Mouse (Mus musculus) colon, adult 2 months (tissue): ENCODE measurements around the gene Slc16a7. TPM values are rescaled to one million over a fixed set of nuclear protein-coding genes. Genes with fewer than 3 reads are reported as not detected.

ENCODE experiments used
- polyA plus RNA-seq: library from polyadenylated mRNA; depleted of rRNA; stranded (reverse); fragments of >200 nt; gene quantifications from 2 replicates; pipeline ENCODE4 v1.2.3, GENCODE M21; 2012; rRNA removed

The Slc16a7 gene
- polyA plus RNA-seq, result 2.7 and 4.7 TPM in 2 replicates

DNA sequence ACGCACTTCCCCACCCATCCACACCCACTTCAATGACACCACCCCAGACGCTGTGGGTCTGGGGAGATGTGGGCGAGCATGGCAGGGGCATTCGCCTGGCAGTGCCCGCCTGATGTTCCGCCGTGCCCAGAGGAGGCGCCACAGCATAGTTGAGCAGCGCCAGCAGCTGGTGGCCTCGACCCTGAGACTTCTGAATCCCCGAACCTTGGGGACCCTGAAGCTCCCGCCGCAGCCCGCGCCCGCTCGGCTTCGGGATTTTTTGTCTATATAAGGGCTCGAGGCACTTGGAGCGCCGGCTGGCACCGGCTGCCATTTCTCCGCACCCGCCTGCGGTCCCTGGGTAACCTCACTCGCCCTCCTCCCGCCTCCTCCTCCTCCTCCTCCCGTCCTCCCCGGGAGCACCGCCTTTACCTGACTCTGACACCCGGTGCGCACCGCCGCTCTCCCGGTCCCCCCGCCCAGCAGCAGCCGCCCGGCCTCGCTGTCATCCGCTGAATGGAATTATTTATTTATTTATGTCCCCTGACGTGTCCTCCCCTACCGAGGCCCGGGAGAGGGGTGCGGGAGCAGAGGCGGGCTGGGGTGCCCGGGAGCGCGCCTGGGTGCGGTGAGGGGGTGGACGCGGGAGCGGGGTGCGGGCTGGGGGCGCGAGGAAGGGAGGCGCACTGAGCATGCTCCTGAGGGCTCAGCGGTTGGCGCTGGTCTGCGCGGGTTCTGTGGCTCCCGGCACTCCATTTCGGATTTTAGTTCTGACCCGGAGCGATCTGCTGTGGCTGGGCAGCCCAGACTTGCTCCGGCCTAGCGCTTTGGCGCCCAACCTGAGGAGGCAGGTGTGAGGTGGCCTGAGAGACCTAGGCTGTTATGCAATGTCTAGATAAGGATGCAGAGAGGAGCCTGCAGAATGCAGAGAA is at the start of gene Slc16a7:
Gene Slc16a7, minus strand, starts transcription at position 590 of the 911 bp plus-strand sequence.

